In the genomic region with DNA sequence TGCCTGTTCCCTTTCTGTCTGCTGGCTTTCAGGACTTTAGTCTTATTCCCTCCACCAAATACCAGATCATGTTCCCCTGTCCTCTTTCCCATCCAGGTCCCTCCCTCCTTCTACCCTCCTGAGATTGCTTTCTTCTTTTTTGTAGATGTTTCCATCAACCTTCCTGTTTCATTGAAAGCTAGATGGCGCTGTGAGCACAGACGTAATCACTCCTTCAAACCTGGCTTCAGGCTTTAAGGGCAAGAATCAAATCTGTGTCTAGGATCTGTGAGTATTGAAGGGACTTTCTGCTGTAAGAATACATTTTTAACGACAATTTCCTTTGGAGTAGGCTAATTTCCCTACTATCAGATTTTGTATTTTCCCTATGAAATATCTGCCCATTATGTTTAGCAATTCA, we compare ENCODE assay signal across 7 mouse cellular contexts.
A peak's percentile ranks its signal among the peaks of the same experiment; 100 is the strongest.
DNase-seq lines count a peak whose midpoint lies in the region; ATAC-seq and TF ChIP-seq lines count a peak whose summit lies in the region.
"Not testable (repeated sequence)": the region's sequence is repeated elsewhere in the genome, so short reads cannot be mapped to it uniquely, and the experiment has no call there.

No protein-coding gene starts in this region.

- H3K27ac ChIP-seq in forebrain, embryonic 14.5 days (ENCODE audit: low read depth, low read length); hindbrain, postnatal 0 days; layer of hippocampus, adult 2 months; midbrain, postnatal 0 days (ENCODE audit: low read depth, low read length): not testable (repeated sequence)

- TF ChIP-seq CTCF in hindbrain, postnatal 0 days (IDR thresholded peaks at IDR 0.05; ENCODE audit: low read depth): not testable (repeated sequence)
- peak; percentile 32 for TF ChIP-seq CTCF in layer of hippocampus, adult 2 months (conservative IDR thresholded peaks at IDR 0.05)
- TF ChIP-seq CTCF in midbrain, postnatal 0 days (IDR thresholded peaks at IDR 0.05): peak; percentile 32

- not testable (repeated sequence) for H3K9ac ChIP-seq in forebrain, embryonic 14.5 days (ENCODE audit: low read length); hindbrain, postnatal 0 days (replicated peaks; ENCODE audit: low read length); midbrain, postnatal 0 days (replicated peaks; ENCODE audit: low read length, poor library complexity, severe bottlenecking)

- H3K27me3 ChIP-seq in forebrain, embryonic 14.5 days (replicated peaks; ENCODE audit: control insufficient read depth, insufficient read depth, low read length); hindbrain, postnatal 0 days (ENCODE audit: insufficient read depth, low read length); midbrain, postnatal 0 days (ENCODE audit: insufficient read depth, low read length): not testable (repeated sequence)

- 23% methylated on average over 3 of the region's 3 CpGs for WGBS in forebrain, embryonic 14.5 days
- WGBS in hindbrain, postnatal 0 days: 15% methylated on average over 3 of the region's 3 CpGs
- whole genome bisulfite sequencing in midbrain, postnatal 0 days: 14% methylated on average over 3 of the region's 3 CpGs

- DNase-seq in ES-CJ7 (ENCODE audit: low read depth, low spot score) (peak; percentile 68), NIH3T3 (ENCODE audit: low read depth) (peak; percentile 2)
- DNase-seq in embryo, embryonic 10 days (ENCODE audit: low spot score): peak; percentile 16
- DNase-seq in forebrain, embryonic 14.5 days (ENCODE audit: low spot score): peak; percentile 2
- DNase-seq in hindbrain, postnatal 0 days (ENCODE audit: low spot score): peak; percentile 2
- DNase-seq in layer of hippocampus, adult 2 months (ENCODE audit: low spot score in 2 of 2); midbrain, postnatal 0 days (ENCODE audit: low spot score): not testable (repeated sequence)

- not testable (repeated sequence) for H3K4me3 ChIP-seq in forebrain, embryonic 14.5 days (ENCODE audit: low read depth, low read length); hindbrain, postnatal 0 days (ENCODE audit: low read length); layer of hippocampus, adult 2 months; midbrain, postnatal 0 days (ENCODE audit: low read depth, low read length)

- H3K4me2 ChIP-seq in forebrain, embryonic 14.5 days (ENCODE audit: low read length); hindbrain, postnatal 0 days (ENCODE audit: low read depth, low read length); midbrain, postnatal 0 days (ENCODE audit: low read depth, low read length, poor library complexity, severe bottlenecking): not testable (repeated sequence)

- not testable (repeated sequence) for H3K36me3 ChIP-seq in forebrain, embryonic 14.5 days (ENCODE audit: control insufficient read depth, insufficient read depth, low read length); hindbrain, postnatal 0 days (ENCODE audit: insufficient read depth, low read length); midbrain, postnatal 0 days (ENCODE audit: insufficient read depth, low read length)

- H3K4me1 ChIP-seq in forebrain, embryonic 14.5 days (ENCODE audit: control insufficient read depth, insufficient read depth, low read length); hindbrain, postnatal 0 days (ENCODE audit: insufficient read depth, low read length); midbrain, postnatal 0 days (ENCODE audit: insufficient read depth, low read length): not testable (repeated sequence)

- ATAC-seq in forebrain, embryonic 14.5 days; hindbrain, postnatal 0 days; midbrain, postnatal 0 days (ENCODE audit: low FRiP score): not testable (repeated sequence)

- not testable (repeated sequence) for H3K9me3 ChIP-seq in forebrain, embryonic 14.5 days (replicated peaks; ENCODE audit: control insufficient read depth, low read length); hindbrain, postnatal 0 days (ENCODE audit: low read length); midbrain, postnatal 0 days (ENCODE audit: low read length)
